Mouse (Mus musculus): ENCODE results near the gene Wwox.

The Wwox gene

DNA sequence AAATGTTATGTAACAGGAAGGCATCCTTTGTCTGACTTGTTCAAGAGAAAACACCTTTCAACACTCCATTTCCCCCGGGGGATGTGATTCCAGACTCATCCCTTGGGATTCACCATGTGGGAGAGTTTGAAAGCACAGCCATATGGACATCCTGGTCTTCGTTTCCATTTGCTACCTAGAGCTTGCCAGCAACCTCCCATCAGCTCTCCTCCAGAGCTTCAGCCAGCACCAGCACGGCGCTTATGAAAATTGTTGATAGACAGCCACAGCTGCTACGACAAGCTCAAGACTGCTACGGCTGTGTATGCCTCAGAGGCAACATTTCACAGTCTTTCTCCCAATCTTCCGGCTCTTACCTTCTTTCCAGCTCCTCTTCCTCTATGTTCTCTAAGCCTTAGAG, 484.2 kb downstream of the Wwox start:
- peak; percentile 21 for DNase-seq

GRCm38 (mm10) chr8:114927412-114927811, 488.0 kb downstream of the Wwox start:
- DNase-seq, result no peak

- no peak for DNase-seq
Measured at GRCm38 (mm10) chr8:114927917-114928316, 488.5 kb downstream of the Wwox start.

GRCm38 (mm10) chr8:114929597-114929996, 490.1 kb downstream of the Wwox start:
- DNase-seq, result no peak

- DNase-seq, result no peak
Measured at GRCm38 (mm10) chr8:114932071-114932630, 492.7 kb downstream of the Wwox start.

DNA sequence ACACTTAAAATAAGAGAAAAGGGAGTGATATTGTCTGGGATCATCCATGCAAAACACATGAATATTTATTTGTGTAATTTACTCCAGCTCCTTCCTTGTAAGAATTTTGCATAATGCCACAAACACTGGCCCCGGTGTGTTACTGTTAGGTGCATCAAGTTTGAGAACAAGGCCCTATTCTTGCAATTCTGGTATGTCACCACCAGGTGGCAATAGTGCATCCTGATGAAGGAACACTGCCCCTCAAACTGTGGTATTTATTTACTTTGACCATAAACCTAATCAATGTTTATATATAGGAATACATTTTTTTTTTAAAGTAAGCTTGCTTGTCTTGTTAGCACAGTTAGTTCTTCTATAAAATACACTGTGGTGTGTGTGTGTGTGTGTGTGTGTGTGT, 493.8 kb downstream of the Wwox start:
- peak; percentile 18 for DNase-seq

GRCm38 (mm10) chr8:114936887-114937286, 497.4 kb downstream of the Wwox start:
- no peak for DNase-seq

DNA sequence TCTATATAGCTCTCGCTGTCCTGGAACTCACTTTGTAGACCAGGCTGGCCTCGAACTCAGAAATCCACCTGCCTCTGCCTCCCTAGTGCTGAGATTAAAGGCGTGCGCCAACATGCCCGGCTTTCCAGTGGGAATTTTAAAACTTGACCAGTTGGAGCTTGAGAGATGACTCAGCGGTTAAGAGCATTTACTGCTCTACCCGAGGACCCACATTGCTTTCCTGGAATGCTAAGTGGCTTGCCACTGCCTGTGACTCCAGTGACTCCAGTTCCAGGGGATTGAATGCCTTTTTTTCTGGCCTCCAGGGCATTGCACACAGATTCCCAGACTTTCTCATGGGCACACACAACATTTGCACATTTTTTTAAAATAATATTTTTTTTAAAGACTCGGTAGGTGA, 499.9 kb downstream of the Wwox start:
- DNase-seq, result no peak

- no peak for DNase-seq
Measured at GRCm38 (mm10) chr8:114941096-114941495, 501.6 kb downstream of the Wwox start.

GRCm38 (mm10) chr8:114941644-114942043, 502.2 kb downstream of the Wwox start:
- no peak for DNase-seq

GRCm38 (mm10) chr8:114947921-114948320, 508.5 kb downstream of the Wwox start:
- DNase-seq, result no peak

GRCm38 (mm10) chr8:114956377-114957168, 517.1 kb downstream of the Wwox start:
- no peak for DNase-seq

DNA sequence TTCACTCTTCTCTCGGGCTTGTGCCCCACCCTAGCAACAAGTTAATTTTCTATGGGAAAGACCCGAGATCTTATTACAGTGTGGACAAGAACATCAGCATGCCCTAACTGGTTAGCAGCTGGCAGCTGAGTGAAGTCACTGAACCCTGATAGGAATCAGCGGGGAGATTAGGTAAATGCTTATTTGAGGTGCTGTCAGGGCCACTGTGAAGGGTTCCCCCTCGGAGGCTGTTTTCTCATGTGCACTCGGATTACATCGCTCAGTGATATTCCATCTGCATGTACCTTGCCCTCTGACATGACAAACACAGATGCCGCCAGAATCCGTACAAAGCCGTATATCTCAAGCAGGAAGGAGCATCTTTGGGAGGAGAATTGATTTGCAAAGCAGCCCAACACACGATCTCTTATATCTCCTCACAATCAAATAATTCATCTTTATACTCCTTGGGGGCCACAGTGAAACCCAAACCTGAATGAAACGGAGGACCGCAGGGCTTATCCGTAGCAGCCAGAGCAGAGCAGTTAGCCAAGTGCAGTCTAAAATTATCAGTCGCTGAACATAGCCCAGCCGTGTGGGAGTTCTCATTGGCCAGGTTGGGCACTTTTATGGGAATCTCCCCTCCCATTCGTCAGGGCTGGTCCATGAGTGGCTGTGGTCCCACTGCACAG, 519.1 kb downstream of the Wwox start:
- no peak for DNase-seq

GRCm38 (mm10) chr8:114959406-114959805, 520.0 kb downstream of the Wwox start:
- no peak for DNase-seq

GRCm38 (mm10) chr8:114962494-114962893, 523.0 kb downstream of the Wwox start:
- DNase-seq, result no peak

DNA sequence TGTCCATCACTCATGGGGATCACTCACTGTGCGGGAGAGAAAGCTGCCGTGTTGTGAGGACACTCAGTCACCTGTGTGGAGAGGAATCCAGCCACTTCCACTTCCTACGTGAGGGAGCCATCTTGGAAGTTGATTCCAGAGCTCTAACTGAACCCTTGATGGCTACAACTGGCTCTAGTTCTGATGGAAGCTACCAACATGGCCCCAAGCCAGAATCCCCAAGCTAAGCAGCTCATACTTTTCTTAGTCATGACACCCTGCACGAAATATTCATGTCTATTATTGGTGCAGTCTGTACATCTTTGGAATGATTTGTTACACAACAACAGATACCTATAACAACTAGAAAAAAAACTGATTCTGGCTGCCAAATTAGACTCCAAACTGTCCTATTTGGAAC, 523.8 kb downstream of the Wwox start:
- no peak for DNase-seq

- no peak for DNase-seq
Measured at GRCm38 (mm10) chr8:114964206-114964605, 524.8 kb downstream of the Wwox start.

GRCm38 (mm10) chr8:114968842-114969241, 529.4 kb downstream of the Wwox start:
- DNase-seq, result no peak

GRCm38 (mm10) chr8:114971378-114971777, 531.9 kb downstream of the Wwox start:
- peak; percentile 88 for DNase-seq

DNA sequence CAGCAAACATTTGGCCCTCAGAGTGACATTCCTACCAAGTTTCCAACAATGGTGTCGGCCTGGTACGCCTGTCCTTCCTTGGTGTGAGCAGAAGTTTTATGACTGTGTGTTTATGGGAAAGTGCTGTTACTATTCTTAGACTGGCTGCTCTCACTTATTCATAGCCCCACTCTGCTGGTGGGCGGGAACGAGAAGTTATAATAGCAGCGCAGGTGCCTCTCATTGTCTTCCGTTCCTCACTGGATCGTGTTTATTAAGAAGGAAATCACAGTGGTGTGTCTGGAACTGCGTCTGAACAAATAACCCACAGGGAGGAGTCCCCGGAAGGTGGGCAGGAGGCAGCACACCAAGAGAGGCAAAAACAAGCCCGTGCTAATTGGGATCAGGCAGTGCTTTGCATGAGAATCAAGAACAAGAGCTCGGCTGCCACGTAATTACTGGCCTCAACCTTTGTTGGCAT, 533.6 kb downstream of the Wwox start:
- no peak for DNase-seq

- no peak for DNase-seq
Measured at GRCm38 (mm10) chr8:114974336-114974950, 535.0 kb downstream of the Wwox start.

- no peak for DNase-seq
Measured at GRCm38 (mm10) chr8:114977746-114978145, 538.3 kb downstream of the Wwox start.

GRCm38 (mm10) chr8:114978206-114978960, 538.9 kb downstream of the Wwox start:
- no peak for DNase-seq

Data from cerebellum, adult 9-10 months (tissue).